Mouse (Mus musculus) embryonic fibroblast, embryonic 13.5 days (primary cell): ENCODE measurements around the gene Gpr183.

Experiments used
- CTCF ChIP-seq: IDR thresholded peaks from 2 replicates; pipeline ENCODE4 v1.5.1; 2011; ENCODE audit warnings: mild to moderate bottlenecking, control low read depth, low read length, moderate library complexity, borderline replicate concordance; ENCODE audit not compliant: insufficient read depth
- POLR2A ChIP-seq: IDR thresholded peaks from 2 replicates; pipeline ENCODE4 v1.6.1; 2011; ENCODE audit warnings: low read depth, mild to moderate bottlenecking, control low read depth, low read length, moderate library complexity

GRCm38 (mm10) chr14:122009502-122009901 lies 44.5 kb upstream of the Gpr183 start:
- TF ChIP-seq POLR2A, result no peak
- TF ChIP-seq CTCF, result no peak
